Mouse (Mus musculus): ENCODE measurements around the gene Fbxo2. TPM values are rescaled to one million over a fixed set of nuclear protein-coding genes. Genes with fewer than 3 reads are reported as not detected.

The Fbxo2 gene
- polyA plus RNA-seq, 1 experiment, result 2.3 TPM

DNA sequence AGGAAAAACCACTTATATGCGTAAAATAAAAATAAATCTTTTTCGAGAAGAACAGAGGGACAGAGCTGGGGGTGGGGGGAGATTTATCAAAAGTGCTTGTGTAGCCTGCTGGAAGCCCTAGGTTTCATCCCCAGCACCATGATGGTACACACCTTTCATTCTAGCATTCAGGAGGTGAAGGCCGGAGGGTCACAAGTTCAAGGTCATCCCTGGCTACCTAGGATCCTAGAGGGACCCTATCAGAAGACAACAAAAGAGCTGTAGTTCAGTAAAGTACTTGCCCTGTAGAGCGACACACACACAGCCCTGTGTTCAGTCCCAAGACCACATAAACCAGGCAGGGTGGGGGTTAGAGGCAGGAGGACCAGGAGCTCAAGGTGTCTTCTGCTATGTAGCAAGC, 6.4 kb upstream of the Fbxo2 start:
- H3K36me3 ChIP-seq (ENCODE audit: control insufficient read depth, insufficient read depth, low read length), result no peaks in the 10 kb centered on the region; the same call in 1 of the 2 replicates
- peaks cover 5% of the 10 kb centered on the region; the same call in 1 of the 2 replicates for H3K4me1 ChIP-seq (ENCODE audit: control insufficient read depth, insufficient read depth, low read length)
- DNase-seq, result no peak
- no peak overlapping the region for H3K4me3 ChIP-seq (ENCODE audit: insufficient read depth, low read depth, low read length)
- no peaks in the 10 kb centered on the region for H3K27me3 ChIP-seq (replicated peaks; ENCODE audit: control insufficient read depth, insufficient read depth, low read length)
- H3K27ac ChIP-seq (ENCODE audit: insufficient read depth, low read depth, low read length), result no peak overlapping the region
- no peak for TF ChIP-seq CTCF (conservative IDR thresholded peaks at IDR 0.05; ENCODE audit: insufficient read depth, insufficient read length, low read depth, low read length)
- no peak for TF ChIP-seq POLR2A (IDR thresholded peaks at IDR 0.05; ENCODE audit: low read depth, low read length)
- 92% methylated on average over 4 of the region's 4 CpGs for WGBS

DNA sequence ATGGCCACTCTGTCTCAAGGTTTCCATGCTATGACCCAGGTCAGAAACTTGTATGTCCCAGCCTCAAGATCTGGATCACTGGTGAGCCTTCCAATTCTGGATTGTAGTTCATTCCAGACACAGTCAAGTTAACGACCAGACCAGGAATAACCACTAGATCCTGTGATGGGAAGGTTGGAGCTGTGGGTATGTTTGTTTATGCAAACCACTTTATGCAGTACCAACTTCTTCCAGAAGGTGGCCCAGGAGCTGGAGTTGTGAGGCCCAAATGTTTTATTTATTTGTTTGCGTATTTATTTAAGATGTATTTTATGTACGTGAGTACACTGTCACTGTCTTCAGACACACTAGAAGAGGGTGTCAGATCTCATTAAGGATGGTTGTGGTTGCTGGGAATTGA, 5.4 kb upstream of the Fbxo2 start:
- H3K36me3 ChIP-seq (ENCODE audit: control insufficient read depth, insufficient read depth, low read length), result no peaks in the 10 kb centered on the region; the same call in 1 of the 2 replicates
- DNase-seq, result peak; percentile 56
- no peak overlapping the region for H3K27ac ChIP-seq (ENCODE audit: insufficient read depth, low read depth, low read length)
- TF ChIP-seq CTCF (conservative IDR thresholded peaks at IDR 0.05; ENCODE audit: insufficient read depth, insufficient read length, low read depth, low read length) (peak; percentile 30; the same call in 1 of the 2 replicates), POLR2A (IDR thresholded peaks at IDR 0.05; ENCODE audit: low read depth, low read length) (no peak)
- no peak overlapping the region for H3K4me3 ChIP-seq (ENCODE audit: insufficient read depth, low read depth, low read length)
- H3K27me3 ChIP-seq (replicated peaks; ENCODE audit: control insufficient read depth, insufficient read depth, low read length), result no peaks in the 10 kb centered on the region
- H3K4me1 ChIP-seq (ENCODE audit: control insufficient read depth, insufficient read depth, low read length), result peaks cover 5% of the 10 kb centered on the region; the same call in 1 of the 2 replicates
- 38% methylated on average over 3 of the region's 3 CpGs for WGBS

DNA sequence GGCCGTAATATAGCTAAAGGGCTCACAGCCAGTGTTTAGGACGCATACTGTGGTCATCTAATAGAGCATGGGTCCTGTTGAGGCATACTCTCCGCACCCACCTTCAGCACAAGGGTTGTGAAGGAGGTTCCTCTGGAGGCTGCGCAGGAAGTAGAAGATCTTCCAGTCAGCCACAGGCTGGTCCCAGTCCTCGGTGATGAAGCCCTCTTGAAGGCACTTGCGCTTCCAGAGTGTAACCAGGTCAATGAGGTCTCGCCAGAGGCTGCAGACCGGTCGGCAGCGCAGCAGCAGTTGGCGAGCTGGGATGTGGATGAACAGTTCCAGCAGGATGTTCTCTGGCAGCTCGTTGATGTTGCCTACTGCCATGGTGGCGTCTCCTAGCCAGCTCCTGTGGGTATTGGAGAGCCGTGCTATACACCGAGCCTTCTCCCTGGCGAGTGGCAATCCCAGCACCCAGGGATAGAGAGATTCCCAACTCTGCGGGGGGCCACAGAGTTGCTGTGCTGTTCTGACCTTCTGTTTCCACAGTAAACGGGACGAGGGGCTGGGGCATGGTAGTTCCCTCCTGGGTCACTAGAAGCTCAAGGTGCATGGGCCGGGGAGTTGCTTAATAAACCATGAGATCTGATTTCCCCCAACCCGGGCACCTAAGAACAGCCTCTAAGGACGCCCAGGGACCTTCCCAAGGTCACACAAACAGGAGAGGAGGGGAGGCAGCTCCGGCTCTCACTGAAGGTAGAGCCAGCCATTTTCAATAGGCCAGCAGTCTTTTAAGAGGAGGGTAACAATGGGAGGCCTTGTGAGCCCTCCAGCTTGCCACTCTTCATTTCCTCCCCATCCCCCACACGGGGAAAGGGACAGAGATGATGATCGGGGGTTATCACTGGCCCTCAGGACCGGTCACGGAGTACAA, 1.7 kb upstream of the Fbxo2 start:
- peak overlapping the region; percentile 69 for H3K4me3 ChIP-seq (ENCODE audit: insufficient read depth, low read depth, low read length)
- H3K4me1 ChIP-seq (ENCODE audit: control insufficient read depth, insufficient read depth, low read length), result peaks cover 5% of the 10 kb centered on the region; the same call in 1 of the 2 replicates
- peak; percentile 36 for DNase-seq
- H3K36me3 ChIP-seq (ENCODE audit: control insufficient read depth, insufficient read depth, low read length), result no peaks in the 10 kb centered on the region; the same call in 1 of the 2 replicates
- no peak for TF ChIP-seq POLR2A (IDR thresholded peaks at IDR 0.05; ENCODE audit: low read depth, low read length)
- no peak for TF ChIP-seq CTCF (conservative IDR thresholded peaks at IDR 0.05; ENCODE audit: insufficient read depth, insufficient read length, low read depth, low read length)
- H3K27ac ChIP-seq (ENCODE audit: insufficient read depth, low read depth, low read length), result peak overlapping the region; percentile 63
- WGBS, result 42% methylated on average over 27 of the region's 27 CpGs
- H3K27me3 ChIP-seq (replicated peaks; ENCODE audit: control insufficient read depth, insufficient read depth, low read length), result no peaks in the 10 kb centered on the region

DNA sequence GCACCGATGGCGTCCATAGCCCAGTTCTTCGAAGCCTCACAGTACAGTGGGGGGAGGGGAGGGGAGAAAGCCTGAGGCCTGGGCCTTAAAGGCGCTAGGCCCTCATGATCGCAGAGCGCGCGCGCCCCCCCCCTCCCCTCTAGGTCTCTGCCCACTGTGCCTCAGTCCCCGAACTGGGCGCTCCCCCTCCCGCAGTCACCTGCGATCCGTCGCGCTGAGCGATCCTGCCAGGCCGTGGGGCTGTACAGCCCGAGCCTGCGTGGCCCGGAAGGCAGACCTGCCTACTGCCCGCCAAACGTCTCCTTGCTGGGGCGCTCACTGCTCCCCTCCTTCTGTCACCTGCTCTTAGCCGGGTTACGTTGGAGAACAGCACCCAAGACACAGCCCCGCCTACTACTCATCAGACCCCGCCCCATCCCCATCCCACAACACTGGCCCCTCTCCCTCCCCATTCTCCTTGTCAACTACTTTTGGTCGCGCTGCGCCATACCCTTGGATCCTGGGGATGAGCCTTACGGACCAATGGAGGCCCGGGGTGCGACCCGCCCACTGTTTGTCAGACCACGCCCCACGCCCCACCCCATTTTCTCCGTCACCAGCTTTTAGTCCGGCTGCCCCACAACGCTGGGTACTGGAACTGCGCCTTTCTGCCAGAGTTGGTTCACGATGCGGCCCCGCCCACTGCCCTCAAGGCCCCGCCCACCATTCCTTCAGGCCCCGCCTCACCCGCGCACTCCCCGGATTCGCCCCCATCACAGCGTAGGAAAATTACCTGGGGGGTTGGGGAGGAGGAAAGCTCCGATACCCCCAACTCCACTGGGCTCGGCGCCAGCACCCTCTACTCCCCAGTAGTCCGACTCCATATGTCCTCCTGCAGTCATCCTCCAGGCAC, 631 bp upstream of the Fbxo2 start:
- Histone ChIP-seq H3K36me3 (ENCODE audit: control insufficient read depth, insufficient read depth, low read length) (no peaks in the 10 kb centered on the region; the same call in 1 of the 2 replicates), H3K27me3 (replicated peaks; ENCODE audit: control insufficient read depth, insufficient read depth, low read length) (no peaks in the 10 kb centered on the region), H3K4me1 (ENCODE audit: control insufficient read depth, insufficient read depth, low read length) (peaks cover 5% of the 10 kb centered on the region; the same call in 1 of the 2 replicates), H3K4me3 (ENCODE audit: insufficient read depth, low read depth, low read length) (peak overlapping the region; percentile 69), H3K27ac (ENCODE audit: insufficient read depth, low read depth, low read length) (peak overlapping the region; percentile 58)
- WGBS, result under 1% methylated on average over 49 of the region's 55 CpGs
- peak; percentile 98 for DNase-seq
- TF ChIP-seq CTCF (conservative IDR thresholded peaks at IDR 0.05; ENCODE audit: insufficient read depth, insufficient read length, low read depth, low read length), result 0 out of 2 replicates have a peak, but pooled peaks have one; percentile 19
- peak; percentile 54 for TF ChIP-seq POLR2A (IDR thresholded peaks at IDR 0.05; ENCODE audit: low read depth, low read length)

DNA sequence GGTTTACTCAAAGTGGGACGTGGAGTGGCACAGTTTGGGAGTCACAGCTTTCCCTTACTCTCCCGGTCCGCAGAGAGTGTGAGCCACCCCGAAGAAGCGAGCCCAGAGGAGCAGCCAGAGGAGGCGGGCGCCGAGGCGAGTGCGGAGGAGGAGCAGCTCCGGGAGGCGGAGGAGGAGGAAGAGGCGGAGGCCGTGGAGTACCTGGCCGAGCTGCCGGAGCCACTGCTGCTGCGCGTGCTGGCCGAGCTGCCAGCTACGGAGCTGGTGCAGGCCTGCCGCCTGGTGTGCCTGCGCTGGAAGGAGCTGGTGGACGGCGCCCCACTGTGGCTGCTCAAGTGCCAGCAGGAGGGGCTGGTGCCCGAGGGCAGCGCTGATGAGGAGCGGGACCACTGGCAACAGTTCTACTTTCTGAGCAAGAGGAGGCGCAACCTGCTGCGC, 3.6 kb downstream of the Fbxo2 start:
- H3K27ac ChIP-seq (ENCODE audit: insufficient read depth, low read depth, low read length), result no peak overlapping the region
- no peaks in the 10 kb centered on the region for H3K27me3 ChIP-seq (replicated peaks; ENCODE audit: control insufficient read depth, insufficient read depth, low read length)
- H3K36me3 ChIP-seq (ENCODE audit: control insufficient read depth, insufficient read depth, low read length), result no peaks in the 10 kb centered on the region
- H3K4me3 ChIP-seq (ENCODE audit: insufficient read depth, low read depth, low read length), result peak overlapping the region; percentile 9; the same call in 1 of the 2 replicates
- whole genome bisulfite sequencing, result under 1% methylated on average over 29 of the region's 29 CpGs
- TF ChIP-seq POLR2A (IDR thresholded peaks at IDR 0.05; ENCODE audit: low read depth, low read length) (no peak), CTCF (conservative IDR thresholded peaks at IDR 0.05; ENCODE audit: insufficient read depth, insufficient read length, low read depth, low read length) (peak; percentile 82)
- DNase-seq, result peak; percentile 91
- H3K4me1 ChIP-seq (ENCODE audit: control insufficient read depth, insufficient read depth, low read length), result no peaks in the 10 kb centered on the region

DNA sequence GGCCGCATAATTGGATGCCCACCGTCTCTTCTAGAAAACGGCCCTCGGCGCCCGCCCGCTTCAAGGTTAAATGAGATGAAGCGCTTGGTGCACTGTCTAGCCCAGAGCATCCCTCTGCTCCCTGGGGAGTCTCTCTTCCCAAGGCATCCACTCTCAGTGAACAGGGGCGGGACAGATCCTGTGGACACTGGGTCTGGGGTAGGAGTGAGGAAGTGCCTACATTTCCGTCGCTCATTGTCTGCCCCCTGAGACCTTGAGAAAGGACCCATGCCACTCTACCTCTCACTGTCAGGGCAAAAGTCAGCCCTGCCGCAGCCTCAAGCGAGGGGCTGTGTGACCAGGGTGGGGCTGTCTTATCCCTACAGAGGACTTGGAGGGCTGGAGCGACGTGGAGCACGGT, 4.0 kb downstream of the Fbxo2 start:
- DNase-seq, result no peak
- Histone ChIP-seq H3K4me3 (ENCODE audit: insufficient read depth, low read depth, low read length) (no peak overlapping the region), H3K27ac (ENCODE audit: insufficient read depth, low read depth, low read length) (no peak overlapping the region), H3K27me3 (replicated peaks; ENCODE audit: control insufficient read depth, insufficient read depth, low read length) (no peaks in the 10 kb centered on the region), H3K4me1 (ENCODE audit: control insufficient read depth, insufficient read depth, low read length) (no peaks in the 10 kb centered on the region), H3K36me3 (ENCODE audit: control insufficient read depth, insufficient read depth, low read length) (no peaks in the 10 kb centered on the region)
- no peak for TF ChIP-seq POLR2A (IDR thresholded peaks at IDR 0.05; ENCODE audit: low read depth, low read length)
- TF ChIP-seq CTCF (conservative IDR thresholded peaks at IDR 0.05; ENCODE audit: insufficient read depth, insufficient read length, low read depth, low read length), result no peak
- WGBS, result 2% methylated on average over 16 of the region's 16 CpGs
